Mouse (Mus musculus): ENCODE data around the gene Nup210l. TPM values are rescaled to one million over a fixed set of nuclear protein-coding genes. Genes with fewer than 3 reads are reported as not detected.
A peak's percentile ranks its signal among the peaks of the same experiment; 100 is the strongest.

The Nup210l gene
- total RNA-seq (2021) = under 1 TPM; 0.09 to 0.11 TPM
- long read RNA-seq, experiment 1 = 0 reads
- long read RNA-seq, experiment 2 = 0 reads

- no peak for DNase-seq
These were observed at the start of gene Nup210l for GRCm38 (mm10) chr3:90103938-90104337. Gene Nup210l, plus strand, starts transcription at chr3:90104132.

GRCm38 (mm10) chr3:90061549-90061948 lies 42.4 kb upstream of the Nup210l start:
- DNase-seq = no peak

DNA sequence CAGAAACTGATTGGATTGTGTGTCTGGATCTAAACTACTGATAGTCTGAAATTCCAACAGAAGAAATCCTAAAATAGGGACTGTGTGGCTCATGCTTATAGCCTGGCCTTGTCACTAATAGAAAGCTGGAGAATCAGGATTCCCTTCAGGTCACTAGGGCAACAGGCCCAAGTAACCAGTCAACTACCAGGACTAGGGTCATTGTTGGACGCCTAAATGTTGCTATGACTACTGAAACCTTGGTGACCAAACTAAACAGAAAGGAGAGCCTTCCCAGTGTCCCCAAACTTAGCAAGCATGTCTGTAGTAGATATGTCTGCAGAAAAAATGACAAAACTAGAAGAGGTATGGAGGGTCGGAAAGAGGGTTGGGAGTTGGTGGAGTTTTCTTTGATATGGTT lies 41.4 kb upstream of the Nup210l start:
- DNase-seq = no peak

DNA sequence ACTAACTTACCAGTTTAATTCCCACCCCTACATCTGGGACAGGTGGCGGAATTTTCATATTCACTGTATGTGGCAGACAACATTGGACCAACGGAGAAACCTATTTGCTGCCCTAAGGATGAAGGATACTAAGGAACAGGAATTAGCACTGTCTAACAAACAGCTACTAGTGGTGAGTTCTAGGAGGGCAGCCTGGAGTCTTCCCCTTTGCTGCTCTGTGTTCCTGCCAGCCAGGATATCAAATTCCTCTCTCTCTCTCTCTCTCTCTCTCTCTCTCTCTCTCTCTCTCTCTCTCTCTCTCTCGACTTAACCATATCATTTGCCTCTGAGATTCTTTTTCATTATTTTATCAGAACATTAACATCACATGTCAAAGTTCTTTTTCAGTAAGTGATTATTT lies 39.5 kb upstream of the Nup210l start:
- no peak for DNase-seq

GRCm38 (mm10) chr3:90065553-90065952 lies 38.4 kb upstream of the Nup210l start:
- DNase-seq = peak; percentile 30

GRCm38 (mm10) chr3:90067851-90068250 lies 36.1 kb upstream of the Nup210l start:
- DNase-seq = no peak

DNA sequence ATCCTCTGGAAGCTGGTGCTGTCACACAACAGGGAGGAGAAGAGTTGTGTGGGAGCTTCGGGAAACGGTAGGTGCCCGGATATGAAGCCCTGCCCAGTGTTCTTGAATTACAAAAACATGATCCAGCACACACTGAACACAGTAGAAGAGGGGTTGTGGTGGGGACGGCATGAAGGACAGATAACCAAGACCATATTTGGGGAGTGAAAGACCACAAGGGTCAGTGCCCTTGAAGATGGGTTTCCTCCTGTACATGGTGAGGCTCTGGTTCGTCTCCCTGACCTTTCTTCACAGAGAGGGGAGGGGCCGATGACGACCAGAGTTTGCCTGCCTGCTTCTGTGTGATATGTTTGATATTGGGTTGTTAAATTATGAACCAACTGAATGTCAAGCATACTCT lies 34.2 kb upstream of the Nup210l start:
- DNase-seq = no peak

- no peak for DNase-seq
These were observed 31.6 kb upstream of the Nup210l start, which contains the start of gene Tpm3 for GRCm38 (mm10) chr3:90072294-90072693. Gene Tpm3, plus strand, starts transcription at chr3:90072649.

GRCm38 (mm10) chr3:90076921-90077716 lies 26.8 kb upstream of the Nup210l start:
- DNase-seq = peak; percentile 82

GRCm38 (mm10) chr3:90078224-90078623 lies 25.7 kb upstream of the Nup210l start:
- no peak for DNase-seq

GRCm38 (mm10) chr3:90079133-90079762 lies 24.7 kb upstream of the Nup210l start:
- DNase-seq = peak; percentile 80

DNA sequence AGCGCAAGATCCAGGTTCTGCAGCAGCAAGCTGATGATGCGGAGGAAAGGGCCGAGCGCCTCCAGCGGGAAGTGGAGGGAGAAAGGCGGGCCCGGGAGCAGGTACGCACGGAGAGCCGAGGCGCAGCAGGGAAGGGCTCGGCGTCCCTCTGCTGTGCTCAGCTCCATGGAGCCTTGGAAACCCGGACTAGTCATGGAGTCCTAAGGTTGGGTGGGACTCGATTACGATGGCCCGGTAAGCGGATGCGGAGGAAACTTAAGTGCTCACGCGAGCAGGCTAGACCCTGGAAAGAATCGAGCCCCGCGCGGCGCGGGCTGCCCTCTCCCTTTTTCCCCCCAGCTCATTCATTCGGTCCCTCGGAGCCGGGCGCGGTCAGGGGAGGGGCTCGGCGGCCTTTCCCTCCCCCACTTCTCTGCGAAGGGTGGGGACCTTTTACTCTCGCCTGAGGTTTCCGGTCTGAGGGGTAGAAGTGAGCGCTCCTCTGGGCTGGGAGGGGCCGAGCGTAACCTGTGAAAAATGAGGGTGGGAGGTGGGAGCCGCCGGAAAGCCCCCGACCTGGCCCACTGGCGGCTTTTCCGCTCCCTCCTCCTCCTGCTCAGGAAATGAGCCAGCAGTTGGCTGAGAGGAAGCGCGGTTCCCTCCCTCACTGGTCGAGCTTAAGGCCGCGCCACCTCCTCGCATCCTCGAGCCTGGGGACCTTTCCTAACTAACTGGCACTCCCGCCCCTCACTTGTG lies 24.0 kb upstream of the Nup210l start:
- peak; percentile 63 for DNase-seq

- DNase-seq = no peak
These were observed 23.5 kb upstream of the Nup210l start for GRCm38 (mm10) chr3:90080498-90080863.

- DNase-seq = no peak
These were observed 22.3 kb upstream of the Nup210l start for GRCm38 (mm10) chr3:90081365-90082240.

DNA sequence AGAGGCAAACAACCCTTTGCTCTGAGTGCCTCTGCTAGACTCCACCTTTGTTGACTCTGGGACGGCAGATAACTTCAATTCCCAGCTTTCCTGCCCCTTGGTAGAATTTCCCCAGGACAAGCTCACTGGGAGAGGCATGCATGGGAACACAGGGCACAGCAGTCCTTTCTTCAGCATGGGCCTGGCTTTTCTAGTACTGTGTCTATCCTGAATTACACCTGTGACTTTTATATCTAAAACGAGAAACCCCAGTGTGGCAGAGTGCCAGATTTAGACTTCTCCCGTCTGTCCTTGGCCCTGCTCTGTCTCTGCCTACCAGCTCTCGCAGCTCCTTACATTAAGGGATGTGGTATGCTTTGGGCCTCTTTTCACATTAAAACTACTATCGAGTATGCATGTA lies 20.9 kb upstream of the Nup210l start:
- no peak for DNase-seq

- no peak for DNase-seq
These were observed 20.1 kb upstream of the Nup210l start for GRCm38 (mm10) chr3:90083698-90084324.

DNA sequence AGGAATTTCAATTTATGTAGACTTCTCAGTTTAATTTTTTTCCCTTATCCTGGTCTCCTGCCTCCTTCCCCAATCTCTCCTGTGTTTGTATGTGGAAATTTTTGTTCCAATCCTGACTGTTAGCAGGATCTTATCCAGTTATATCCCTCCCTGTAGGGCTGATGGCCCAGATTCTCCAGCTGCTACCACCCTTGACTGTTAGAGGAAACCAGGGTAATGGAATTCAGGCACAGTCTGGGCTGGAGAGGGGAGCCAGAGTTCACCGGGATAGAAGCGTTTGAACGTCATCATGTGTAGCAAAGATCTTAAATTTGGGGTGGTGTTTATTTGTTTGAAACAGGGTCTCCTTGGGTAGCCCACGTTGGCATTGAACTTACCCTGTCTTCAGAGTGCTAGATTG lies 19.1 kb upstream of the Nup210l start:
- DNase-seq = no peak

DNA sequence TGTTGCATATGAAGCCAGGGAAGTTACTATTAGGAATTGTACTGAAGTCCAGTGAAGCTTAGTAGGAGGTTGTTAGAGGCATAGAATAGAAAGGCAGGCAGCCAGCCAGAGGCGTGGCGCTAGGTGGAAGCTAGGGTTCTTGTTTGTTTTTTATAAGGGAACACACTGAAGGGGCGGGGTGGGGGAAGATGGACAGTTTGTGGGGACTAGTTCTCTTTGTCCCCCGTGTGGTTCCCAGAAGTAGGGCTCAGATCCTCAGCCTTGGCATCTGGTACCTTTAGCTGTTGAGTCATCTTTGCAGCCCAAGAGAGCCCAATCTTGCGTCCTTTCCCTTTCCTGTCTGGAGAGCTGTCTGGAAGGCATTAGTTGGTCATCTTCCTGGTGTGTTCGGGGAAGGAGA lies 18.7 kb upstream of the Nup210l start:
- no peak for DNase-seq

DNA sequence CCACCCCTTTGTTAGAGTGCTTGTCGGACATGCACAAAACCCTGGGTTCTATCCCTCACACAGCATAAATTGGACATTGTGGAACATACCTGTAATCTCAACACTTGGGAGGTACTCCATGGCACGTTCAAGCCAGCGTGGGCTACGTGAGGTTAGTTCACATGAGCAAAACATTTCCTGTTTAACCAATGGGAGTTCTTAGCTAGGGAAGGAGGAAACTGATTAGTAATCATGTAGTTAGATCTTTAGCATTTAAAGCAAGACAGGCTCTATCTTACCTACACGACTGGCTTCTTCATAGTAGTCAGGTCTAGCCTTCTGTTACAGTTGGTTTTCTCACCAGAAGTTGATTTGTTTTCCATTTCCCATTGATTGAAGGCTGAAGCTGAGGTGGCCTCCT lies 17.9 kb upstream of the Nup210l start:
- no peak for DNase-seq

DNA sequence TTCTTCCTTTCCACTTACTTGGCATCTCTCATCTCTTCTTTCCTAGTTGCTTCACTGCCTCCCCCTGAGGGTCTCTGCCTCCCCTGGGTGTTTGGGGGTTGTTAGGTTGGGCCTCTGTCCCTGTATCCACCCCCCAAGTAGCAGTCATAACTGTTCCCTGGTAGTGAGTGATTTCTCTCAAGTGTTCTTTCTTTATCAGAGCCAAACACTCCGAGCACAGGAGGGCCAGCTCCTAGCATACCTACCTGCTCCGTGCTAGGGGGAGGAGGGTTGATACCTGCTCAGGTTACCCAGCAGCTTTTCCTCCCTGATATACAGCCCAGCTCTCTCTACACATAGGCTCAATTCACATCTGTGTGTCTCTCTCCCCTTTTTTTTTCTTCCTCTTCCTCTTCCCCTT lies 15.3 kb upstream of the Nup210l start:
- no peak for DNase-seq

DNA sequence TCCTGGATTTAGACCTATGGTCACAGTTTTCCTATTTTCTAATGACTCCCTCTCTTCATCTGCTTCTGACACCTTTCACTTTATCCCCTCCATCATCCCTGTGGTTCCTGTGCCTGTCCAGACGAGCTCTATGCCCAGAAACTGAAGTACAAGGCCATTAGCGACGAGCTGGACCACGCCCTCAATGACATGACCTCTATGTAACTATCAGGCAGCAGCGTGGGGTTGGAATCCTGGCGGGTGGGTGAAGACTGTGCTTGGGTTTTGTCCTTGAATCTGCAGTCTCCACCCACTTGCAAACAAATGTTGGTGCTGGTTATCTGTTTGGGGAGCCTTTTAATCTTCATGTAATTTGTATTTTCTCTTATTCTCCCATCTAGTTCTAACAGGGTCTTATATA lies 13.0 kb upstream of the Nup210l start:
- DNase-seq = no peak

- no peak for DNase-seq
These were observed 9.5 kb upstream of the Nup210l start for GRCm38 (mm10) chr3:90094453-90094852.

Measured in gastrocnemius, postnatal 10 days (tissue).